Mouse (Mus musculus): Measurements from ENCODE around the gene Syngr2.
"Not testable (repeated sequence)": the region's sequence is repeated elsewhere in the genome, so short reads cannot be mapped to it uniquely, and the experiment has no call there.

Syngr2 gene

GRCm38 (mm10) chr11:117813867-117814266 is 4.4 kb downstream of the Syngr2 start:
- no peak for DNase-seq (ENCODE audit: low read depth)

- no peak for DNase-seq (ENCODE audit: low read depth)
These were observed 5.4 kb downstream of the Syngr2 start for GRCm38 (mm10) chr11:117814704-117815366.

- DNase-seq (ENCODE audit: low read depth) = not testable (repeated sequence)
These were observed 6.4 kb downstream of the Syngr2 start for GRCm38 (mm10) chr11:117815850-117816249.

- DNase-seq (ENCODE audit: low read depth) = no peak
These were observed 7.0 kb downstream of the Syngr2 start for GRCm38 (mm10) chr11:117816389-117816996.

- DNase-seq (ENCODE audit: low read depth) = no peak
These were observed 9.6 kb downstream of the Syngr2 start for GRCm38 (mm10) chr11:117819095-117819494.

GRCm38 (mm10) chr11:117820173-117820572 is 10.7 kb downstream of the Syngr2 start:
- DNase-seq (ENCODE audit: low read depth) = no peak

GRCm38 (mm10) chr11:117821868-117822267 is 12.4 kb downstream of the Syngr2 start:
- no peak for DNase-seq (ENCODE audit: low read depth)

- no peak for DNase-seq (ENCODE audit: low read depth)
These were observed 13.3 kb downstream of the Syngr2 start for GRCm38 (mm10) chr11:117822728-117823241.

GRCm38 (mm10) chr11:117823411-117823810 is 13.9 kb downstream of the Syngr2 start:
- no peak for DNase-seq (ENCODE audit: low read depth)

- peak; percentile 88 for DNase-seq (ENCODE audit: low read depth)
These were observed 14.8 kb downstream of the Syngr2 start for GRCm38 (mm10) chr11:117824060-117824969.

- peak; percentile 91 for DNase-seq (ENCODE audit: low read depth)
These were observed 16.0 kb downstream of the Syngr2 start, which contains the start of the genes Afmid and Tk1 for GRCm38 (mm10) chr11:117825333-117826101. Gene Afmid, plus strand, starts transcription at chr11:117825924. Gene Tk1, minus strand, starts transcription at chr11:117826092.

GRCm38 (mm10) chr11:117826164-117826563 is 16.7 kb downstream of the Syngr2 start:
- DNase-seq (ENCODE audit: low read depth) = no peak

GRCm38 (mm10) chr11:117826916-117827315 is 17.4 kb downstream of the Syngr2 start:
- peak; percentile 61 for DNase-seq (ENCODE audit: low read depth)

- DNase-seq (ENCODE audit: low read depth) = no peak
These were observed 17.9 kb downstream of the Syngr2 start for GRCm38 (mm10) chr11:117827386-117827785.

- DNase-seq (ENCODE audit: low read depth) = peak; percentile 95
These were observed 18.9 kb downstream of the Syngr2 start for GRCm38 (mm10) chr11:117828149-117828887.

- DNase-seq (ENCODE audit: low read depth) = peak; percentile 35
These were observed 19.6 kb downstream of the Syngr2 start for GRCm38 (mm10) chr11:117828888-117829604.

- no peak for DNase-seq (ENCODE audit: low read depth)
These were observed 20.3 kb downstream of the Syngr2 start for GRCm38 (mm10) chr11:117829671-117830215.

GRCm38 (mm10) chr11:117830401-117830800 is 20.9 kb downstream of the Syngr2 start:
- DNase-seq (ENCODE audit: low read depth) = no peak

GRCm38 (mm10) chr11:117832086-117832969 is 22.9 kb downstream of the Syngr2 start:
- peak; percentile 97 for DNase-seq (ENCODE audit: low read depth)
